8 mouse cellular contexts compared by ENCODE assay signal in genomic region chr9:61372510-61372975, GRCm38 (mm10). TPM values are rescaled to one million over a fixed set of nuclear protein-coding genes. Genes with fewer than 3 reads are reported as not detected.
DNase-seq lines count a peak whose midpoint lies in the region; ATAC-seq and TF ChIP-seq lines count a peak whose summit lies in the region.

No protein-coding gene starts in this region.

- peak overlapping the region; percentile 75 for H3K4me2 ChIP-seq in hindbrain, postnatal 0 days (ENCODE audit: low read depth, low read length)
- peak overlapping the region; percentile 99 for H3K4me2 ChIP-seq in midbrain, embryonic 11.5 days

- WGBS in hindbrain, postnatal 0 days: under 1% methylated on average over 33 of the region's 42 CpGs
- 0% methylated on average over 35 of the region's 42 CpGs for WGBS in midbrain, embryonic 11.5 days

- no peak for TF ChIP-seq CTCF in hindbrain, postnatal 0 days (IDR thresholded peaks at IDR 0.05; ENCODE audit: low read depth)

- no peaks in the 10 kb centered on the region for H3K9me3 ChIP-seq in hindbrain, postnatal 0 days (ENCODE audit: low read length)
- H3K9me3 ChIP-seq in midbrain, embryonic 11.5 days (ENCODE audit: control insufficient read depth, low read length): no peaks in the 10 kb centered on the region

- no peak for DNase-seq in cerebellum, adult 18-20 months
- DNase-seq in ovary, postnatal 10 days (ENCODE audit: low spot score): peak; percentile 56
- no peak for DNase-seq in ovary, postnatal 36 days (ENCODE audit: low spot score)
- no peak for DNase-seq in hindbrain, postnatal 0 days (ENCODE audit: low spot score)
- no peak for DNase-seq in midbrain, embryonic 11.5 days (ENCODE audit: low spot score, missing footprints)
- no peak for DNase-seq in yolk sac, embryonic 10.5 days (ENCODE audit: low spot score)

- peak overlapping the region; percentile 93 for H3K27ac ChIP-seq in hindbrain, postnatal 0 days
- H3K27ac ChIP-seq in midbrain, embryonic 11.5 days (ENCODE audit: low read depth, low read length): peak overlapping the region; percentile 93

- peak overlapping the region; percentile 96 for H3K9ac ChIP-seq in hindbrain, postnatal 0 days (replicated peaks; ENCODE audit: low read length)
- H3K9ac ChIP-seq in midbrain, embryonic 11.5 days (ENCODE audit: low read length): peak overlapping the region; percentile 98

- ATAC-seq in cerebellum, adult (ENCODE audit: insufficient number of reproducible peaks, low FRiP score, low TSS enrichment): 0 out of 2 replicates have a peak, but pooled peaks have one; percentile 1
- ATAC-seq in hindbrain, postnatal 0 days: peak; percentile 19; the same call in 1 of the 2 replicates
- peak; percentile 9 for ATAC-seq in midbrain, embryonic 11.5 days (ENCODE audit: low FRiP score)
- no peak; the same call in 1 of the 2 replicates for ATAC-seq in monocyte, adult 5-6 weeks (replicated peaks; ENCODE audit: insufficient number of reproducible peaks, low FRiP score, low TSS enrichment, poor library complexity, severe bottlenecking)

- peaks cover 42% of the 10 kb centered on the region for H3K4me1 ChIP-seq in hindbrain, postnatal 0 days (ENCODE audit: insufficient read depth, low read length)
- H3K4me1 ChIP-seq in midbrain, embryonic 11.5 days (ENCODE audit: control insufficient read depth, insufficient read depth, low read length): peaks cover 57% of the 10 kb centered on the region

- H3K27me3 ChIP-seq in hindbrain, postnatal 0 days (ENCODE audit: insufficient read depth, low read length): no peaks in the 10 kb centered on the region
- H3K27me3 ChIP-seq in midbrain, embryonic 11.5 days (ENCODE audit: control insufficient read depth, insufficient read depth, low read length): peaks cover 2% of the 10 kb centered on the region; the same call in 1 of the 2 replicates

- H3K36me3 ChIP-seq in hindbrain, postnatal 0 days (ENCODE audit: insufficient read depth, low read length): no peaks in the 10 kb centered on the region
- no peaks in the 10 kb centered on the region; the same call in 1 of the 2 replicates for H3K36me3 ChIP-seq in midbrain, embryonic 11.5 days (ENCODE audit: control insufficient read depth, insufficient read depth, low read length)

- peak overlapping the region; percentile 83 for H3K4me3 ChIP-seq in hindbrain, postnatal 0 days (ENCODE audit: low read length)
- H3K4me3 ChIP-seq in midbrain, embryonic 11.5 days (ENCODE audit: low read depth, low read length): peak overlapping the region; percentile 87

RNA-seq across cellular contexts. Expression of gene Tle3, which starts 0.4 kb away (rescaled TPM):
- total RNA-seq in hindbrain, postnatal 0 days (2014; rRNA removed): 74.1 and 81.3 TPM in 2 replicates
- 15.5 and 17.7 TPM in 2 replicates for polyA plus RNA-seq in hindbrain, postnatal 0 days (2015; fragmentation: Nextera tagmentation; extraction: Ambion mirVana)
- 38.2 and 38.9 TPM in 2 replicates for polyA plus RNA-seq in midbrain, embryonic 11.5 days (2014; fragmentation: Nextera tagmentation; extraction: Ambion mirVana)
- 96.0 to 177 TPM (median 119 TPM) in 3 replicates for total RNA-seq in monocyte, adult 5-6 weeks (2017)
